Mouse (Mus musculus) forebrain, embryonic 13.5 days (tissue): ENCODE results near the gene Cdhr3. TPM values are rescaled to one million over a fixed set of nuclear protein-coding genes. Genes with fewer than 3 reads are reported as not detected.

Source experiments
- ATAC-seq: fragments of 200-750 bp; cut with Nextera tagmentation; 2 replicates; pipeline ENCODE4 v1.8.0; 2017
- H3K27ac ChIP-seq: fragments of 300-500 bp; sonication (generic); 2 replicates; pipeline ENCODE4 v1.5.1; 2015; ENCODE audit warnings: inconsistent platforms, mild to moderate bottlenecking, moderate library complexity
- H3K27me3 ChIP-seq: fragments of 300-500 bp; sonication (generic); 2 replicates; pipeline ENCODE4 v1.6.1; 2015; ENCODE audit warnings: mild to moderate bottlenecking, inconsistent platforms
- H3K36me3 ChIP-seq: fragments of 300-500 bp; sonication (generic); 2 replicates; pipeline ENCODE4 v1.6.1; 2015; ENCODE audit warnings: mild to moderate bottlenecking, inconsistent platforms; ENCODE audit not compliant: poor library complexity, severe bottlenecking
- H3K4me1 ChIP-seq: fragments of 300-500 bp; sonication (generic); 2 replicates; pipeline ENCODE4 v1.6.1; 2015; ENCODE audit warnings: inconsistent platforms
- H3K4me2 ChIP-seq: fragments of 300-500 bp; sonication (generic); 2 replicates; pipeline ENCODE4 v1.6.1; 2015; ENCODE audit warnings: inconsistent platforms, mild to moderate bottlenecking, moderate library complexity
- H3K4me3 ChIP-seq: fragments of 300-500 bp; sonication (generic); 2 replicates; pipeline ENCODE4 v1.5.1; 2015; ENCODE audit warnings: mild to moderate bottlenecking, inconsistent platforms
- H3K9ac ChIP-seq: fragments of 300-500 bp; sonication (generic); 2 replicates; pipeline ENCODE4 v1.6.1; 2015; ENCODE audit warnings: mild to moderate bottlenecking, inconsistent platforms
- H3K9me3 ChIP-seq: fragments of 300-500 bp; sonication (generic); replicated peaks from 2 replicates; pipeline ENCODE4 v1.6.1; 2016; ENCODE audit warnings: inconsistent platforms
- WGBS: fragments of 180-500 bp; shearing (Covaris S2); methylation state at CpG from one replicate; pipeline ENCODE4 v1.1.7; 2015; 5-methylcytosine and 5-hydroxymethylcytosine counted together
- polyA plus RNA-seq: library from polyadenylated mRNA; unstranded; fragments of >200 nt; fragmentation: Nextera tagmentation; extraction: Ambion mirVana; gene quantifications from 2 replicates; pipeline ENCODE4 v1.2.1, GENCODE M21; 2015

The Cdhr3 gene
- polyA plus RNA-seq, 1 experiment from 2014 or later = 0.13 TPM

GRCm38 (mm10) chr12:33048391-33048790, 44.3 kb downstream of the Cdhr3 start:
- no peaks in the 10 kb centered on the region for H3K36me3 ChIP-seq
- H3K27ac ChIP-seq = no peak overlapping the region
- 88% methylated on average over 3 of the region's 3 CpGs for WGBS
- H3K4me1 ChIP-seq = peaks cover 22% of the 10 kb centered on the region
- no peak for ATAC-seq
- no peak overlapping the region for H3K9ac ChIP-seq
- H3K27me3 ChIP-seq = peaks cover 17% of the 10 kb centered on the region
- H3K9me3 ChIP-seq = no peaks in the 10 kb centered on the region
- no peak overlapping the region for H3K4me2 ChIP-seq
- H3K4me3 ChIP-seq = no peak overlapping the region

DNA sequence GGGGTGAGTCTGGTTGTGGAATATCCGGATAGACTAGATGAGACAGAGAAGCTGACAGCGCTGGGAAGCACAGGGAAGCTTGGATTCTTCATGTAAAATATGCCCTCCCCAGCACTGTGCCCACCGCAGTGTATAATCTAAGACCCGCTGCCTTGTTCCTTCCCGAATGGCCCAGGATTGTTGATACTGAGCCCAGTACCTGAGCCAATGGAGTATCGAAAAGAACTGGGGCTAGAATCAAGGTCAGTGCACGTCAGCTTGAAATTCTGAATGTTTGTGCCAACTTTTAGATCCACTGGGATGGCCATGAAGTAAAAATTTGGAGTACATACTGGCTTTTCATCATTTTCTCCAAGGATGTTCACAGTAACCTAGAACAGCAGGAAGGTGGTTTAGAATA, 46.2 kb downstream of the Cdhr3 start:
- WGBS = 61% methylated on average over 7 of the region's 7 CpGs
- Histone ChIP-seq H3K4me3 (no peak overlapping the region), H3K9me3 (no peaks in the 10 kb centered on the region), H3K27ac (0 out of 2 replicates have a peak overlapping the region, but pooled peaks have one; percentile 3), H3K9ac (no peak overlapping the region), H3K4me2 (no peak overlapping the region), H3K27me3 (peaks cover 29% of the 10 kb centered on the region), H3K36me3 (no peaks in the 10 kb centered on the region), H3K4me1 (peaks cover 19% of the 10 kb centered on the region)
- ATAC-seq = peak; percentile 41; the same call in 1 of the 2 replicates

DNA sequence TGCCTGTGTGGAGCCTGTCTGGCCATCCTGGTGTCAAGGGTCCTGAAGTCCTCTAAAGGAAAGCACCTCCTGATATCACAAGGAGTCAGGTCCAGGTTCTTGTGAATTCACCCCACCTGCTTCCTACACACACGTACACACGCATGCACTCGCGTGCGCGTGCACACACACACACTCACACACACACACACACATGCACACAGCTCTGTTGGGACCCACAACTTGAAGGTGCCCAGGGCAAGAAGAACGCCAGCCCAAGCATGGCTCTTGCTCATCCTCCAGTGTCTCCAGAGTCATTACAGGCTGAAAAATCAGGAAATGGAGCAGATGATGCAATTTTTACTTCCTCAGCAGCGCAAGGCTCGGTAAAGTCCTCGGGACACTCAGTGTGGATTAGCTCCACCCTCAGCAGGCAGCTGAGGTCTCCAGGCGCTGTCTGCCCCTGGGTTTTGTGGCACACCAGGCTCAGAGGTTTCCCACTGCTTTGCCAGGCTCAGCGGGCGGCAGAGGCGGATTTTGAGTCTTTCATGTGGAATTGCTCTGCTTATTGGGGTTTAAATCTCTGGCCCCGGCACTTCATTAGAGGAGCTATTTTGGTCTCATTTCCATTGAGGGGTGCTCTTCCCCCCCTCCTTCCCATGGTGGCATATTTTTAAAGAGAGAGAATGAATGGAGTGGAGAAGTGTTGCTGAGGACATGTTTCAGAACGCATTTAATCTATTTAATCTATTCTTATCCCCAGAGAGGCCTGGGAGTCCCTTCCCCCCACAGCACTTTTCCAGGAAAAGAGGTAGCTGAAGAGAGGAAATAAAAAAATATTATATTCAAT, 46.9 kb downstream of the Cdhr3 start:
- ATAC-seq = peak; percentile 77
- Histone ChIP-seq H3K9me3 (no peaks in the 10 kb centered on the region), H3K27me3 (peaks cover 31% of the 10 kb centered on the region), H3K27ac (peak overlapping the region; percentile 42; the same call in 1 of the 2 replicates), H3K4me2 (peak overlapping the region; percentile 38), H3K4me3 (no peak overlapping the region), H3K36me3 (no peaks in the 10 kb centered on the region), H3K9ac (peak overlapping the region; percentile 43; the same call in 1 of the 2 replicates), H3K4me1 (peaks cover 19% of the 10 kb centered on the region)
- 40% methylated on average over 16 of the region's 16 CpGs for WGBS

- Histone ChIP-seq H3K4me1 (peaks cover 17% of the 10 kb centered on the region), H3K36me3 (no peaks in the 10 kb centered on the region), H3K9me3 (peaks cover 3% of the 10 kb centered on the region; the same call in 1 of the 2 replicates), H3K27ac (no peak overlapping the region), H3K4me3 (no peak overlapping the region), H3K4me2 (no peak overlapping the region), H3K9ac (no peak overlapping the region), H3K27me3 (peaks cover 50% of the 10 kb centered on the region)
- no peak for ATAC-seq
- 91% methylated on average over 7 of the region's 7 CpGs for WGBS
Measured at GRCm38 (mm10) chr12:33041476-33041875, 51.2 kb downstream of the Cdhr3 start.

- H3K4me2 ChIP-seq = no peak overlapping the region
- H3K4me3 ChIP-seq = no peak overlapping the region
- peaks cover 50% of the 10 kb centered on the region for H3K27me3 ChIP-seq
- H3K36me3 ChIP-seq = no peaks in the 10 kb centered on the region
- no peak overlapping the region for H3K27ac ChIP-seq
- H3K9me3 ChIP-seq = peaks cover 3% of the 10 kb centered on the region; the same call in 1 of the 2 replicates
- 90% methylated on average over 2 of the region's 2 CpGs for WGBS
- ATAC-seq = no peak
- H3K9ac ChIP-seq = no peak overlapping the region
- peaks cover 16% of the 10 kb centered on the region for H3K4me1 ChIP-seq
Measured at GRCm38 (mm10) chr12:33040811-33041210, 51.9 kb downstream of the Cdhr3 start.

DNA sequence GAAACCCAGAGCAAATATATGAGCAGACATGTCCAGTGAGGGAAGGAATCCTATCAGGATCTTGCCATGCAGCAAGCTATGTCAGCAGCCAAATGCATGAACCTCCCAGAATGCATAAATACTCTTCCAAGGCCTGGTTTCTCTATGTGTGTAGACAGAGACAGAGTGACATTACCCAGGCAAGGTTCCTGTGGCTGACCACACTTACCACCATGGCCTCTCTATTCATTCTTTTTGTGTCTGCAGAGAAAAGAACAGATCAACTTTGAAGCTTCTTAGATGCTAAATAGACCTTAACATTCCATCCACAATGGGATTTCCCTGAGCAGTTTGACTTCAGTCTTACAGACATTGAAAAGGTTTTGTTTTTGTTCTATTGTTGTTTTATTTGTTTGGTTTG, 54.0 kb downstream of the Cdhr3 start:
- H3K9me3 ChIP-seq = peaks cover 3% of the 10 kb centered on the region; the same call in 1 of the 2 replicates
- H3K27me3 ChIP-seq = peaks cover 54% of the 10 kb centered on the region
- no peak overlapping the region for H3K27ac ChIP-seq
- no peak overlapping the region for H3K4me3 ChIP-seq
- no peak for ATAC-seq
- no peak overlapping the region for H3K9ac ChIP-seq
- H3K4me2 ChIP-seq = no peak overlapping the region
- no peaks in the 10 kb centered on the region for H3K36me3 ChIP-seq
- peaks cover 30% of the 10 kb centered on the region for H3K4me1 ChIP-seq

DNA sequence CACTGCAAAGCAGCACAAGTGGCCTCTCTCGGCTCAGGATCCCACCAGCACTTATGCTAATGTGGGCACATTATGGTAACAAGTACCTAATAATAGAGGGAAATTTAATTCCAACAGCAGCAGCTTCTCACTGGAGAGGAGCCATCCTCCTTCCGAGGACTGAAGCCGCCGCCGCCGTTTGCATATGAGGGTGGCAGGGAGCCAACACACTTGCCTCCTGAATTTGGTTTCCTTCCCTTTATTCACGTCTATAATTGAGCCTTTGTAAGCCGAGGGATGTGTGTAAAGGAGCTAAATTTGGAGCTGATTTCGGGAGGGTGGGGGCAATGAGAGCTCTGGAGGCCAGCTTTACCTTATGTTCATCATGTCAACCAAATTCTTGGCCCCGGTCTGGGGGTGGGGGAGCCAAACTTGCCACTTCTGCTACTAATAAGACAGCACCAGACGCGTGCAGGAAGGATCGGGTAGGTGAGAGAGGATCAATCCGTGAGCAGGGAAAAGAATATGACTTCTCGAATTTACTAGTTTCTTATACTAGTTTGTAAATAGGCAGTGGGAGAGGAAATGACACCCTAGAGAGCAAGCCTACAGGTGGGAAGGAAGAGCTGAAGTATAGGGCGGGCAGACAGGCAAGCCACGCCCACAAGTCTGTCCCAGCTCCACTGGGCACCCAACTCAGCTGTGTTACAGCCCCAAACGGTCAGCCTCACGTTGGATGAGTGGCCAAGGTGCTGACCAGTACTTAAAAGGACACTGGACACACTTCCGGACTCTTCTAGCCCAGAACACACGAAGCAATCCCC, 56.8 kb downstream of the Cdhr3 start:
- no peak overlapping the region for H3K4me3 ChIP-seq
- no peaks in the 10 kb centered on the region for H3K36me3 ChIP-seq
- H3K4me1 ChIP-seq = peaks cover 35% of the 10 kb centered on the region
- H3K4me2 ChIP-seq = peak overlapping the region; percentile 47
- H3K27ac ChIP-seq = peak overlapping the region; percentile 88
- peaks cover 3% of the 10 kb centered on the region; the same call in 1 of the 2 replicates for H3K9me3 ChIP-seq
- 10% methylated on average over 21 of the region's 21 CpGs for WGBS
- H3K27me3 ChIP-seq = peaks cover 67% of the 10 kb centered on the region
- no peak overlapping the region; the same call in 1 of the 2 replicates for H3K9ac ChIP-seq
- peak; percentile 92 for ATAC-seq

DNA sequence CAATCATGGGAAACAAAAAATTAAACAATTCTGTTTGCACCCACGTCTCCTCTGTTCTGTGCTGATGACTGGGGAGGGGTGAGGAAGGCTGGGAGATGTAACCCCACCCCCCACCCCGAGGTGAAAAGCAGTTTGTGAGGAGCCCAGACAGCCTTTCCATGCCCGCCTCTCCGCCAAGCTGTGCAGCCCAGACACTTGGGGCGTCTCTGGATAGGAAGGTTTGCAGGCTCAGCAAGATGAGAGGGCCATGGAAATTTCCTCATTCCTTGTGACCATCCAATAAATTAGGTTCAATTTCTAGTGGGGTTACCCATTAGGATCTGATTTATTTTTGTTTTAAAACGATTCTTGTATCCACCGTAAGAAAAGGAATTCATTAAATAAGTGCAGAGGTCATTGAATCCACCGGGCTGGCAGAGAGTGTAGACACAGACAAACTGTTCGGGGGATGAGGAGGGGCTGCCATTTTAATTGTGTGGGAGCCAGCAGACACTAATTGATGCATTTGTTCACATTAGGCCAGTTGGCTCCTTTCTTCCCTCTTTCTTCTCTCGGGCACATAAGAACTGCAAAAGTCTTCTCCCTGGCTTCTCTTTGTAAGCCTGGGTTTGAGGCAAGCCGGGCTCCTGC, 57.5 kb downstream of the Cdhr3 start:
- Histone ChIP-seq H3K27me3 (peaks cover 68% of the 10 kb centered on the region), H3K4me3 (no peak overlapping the region), H3K36me3 (no peaks in the 10 kb centered on the region), H3K9me3 (peaks cover 3% of the 10 kb centered on the region; the same call in 1 of the 2 replicates), H3K4me2 (peak overlapping the region; percentile 47), H3K27ac (peak overlapping the region; percentile 88), H3K4me1 (peaks cover 39% of the 10 kb centered on the region), H3K9ac (peak overlapping the region; percentile 45; the same call in 1 of the 2 replicates)
- peak; percentile 67 for ATAC-seq
- 3% methylated on average over 11 of the region's 11 CpGs for WGBS

DNA sequence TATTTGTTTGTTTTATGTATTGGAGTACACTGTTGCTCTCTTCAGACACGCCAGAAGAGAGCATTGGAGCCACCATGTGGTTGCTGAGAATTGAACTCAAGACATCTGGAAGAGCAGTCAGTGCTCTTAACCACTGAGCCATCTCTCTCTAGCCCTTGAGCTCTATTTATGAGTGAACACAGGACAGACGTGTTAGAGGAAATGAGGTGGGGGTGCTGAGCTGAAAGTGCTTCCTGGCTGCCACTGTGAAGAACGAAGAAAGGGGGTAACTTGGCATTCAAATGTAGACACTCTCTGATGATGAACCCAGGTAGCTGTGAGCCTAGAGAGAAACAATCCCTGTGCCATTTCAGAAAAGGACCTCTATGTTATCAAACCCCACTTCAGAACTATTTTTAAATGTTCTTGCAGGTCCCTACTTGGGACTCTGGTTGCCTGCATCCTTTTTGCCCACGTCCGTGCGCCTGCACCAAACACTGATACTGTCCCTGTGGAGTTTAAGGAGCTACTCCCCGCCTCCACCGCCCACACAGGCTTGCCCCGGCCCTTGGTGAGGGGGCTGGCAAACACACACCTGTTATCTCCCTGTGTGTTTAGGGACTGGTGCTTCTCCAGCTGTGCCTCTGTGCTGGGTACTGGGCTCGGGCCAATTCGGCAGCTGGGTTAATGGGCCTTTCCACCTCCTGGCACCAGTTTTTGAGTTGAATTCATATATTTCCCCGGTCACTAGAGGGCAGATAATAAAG, 58.2 kb downstream of the Cdhr3 start:
- Histone ChIP-seq H3K4me2 (peak overlapping the region; percentile 47), H3K4me3 (no peak overlapping the region), H3K27me3 (peaks cover 68% of the 10 kb centered on the region), H3K36me3 (no peaks in the 10 kb centered on the region), H3K27ac (peak overlapping the region; percentile 88), H3K4me1 (peaks cover 40% of the 10 kb centered on the region), H3K9ac (0 out of 2 replicates have a peak overlapping the region, but pooled peaks have one; percentile 45), H3K9me3 (peaks cover 3% of the 10 kb centered on the region; the same call in 1 of the 2 replicates)
- ATAC-seq = peak; percentile 26
- WGBS = 28% methylated on average over 12 of the region's 12 CpGs

DNA sequence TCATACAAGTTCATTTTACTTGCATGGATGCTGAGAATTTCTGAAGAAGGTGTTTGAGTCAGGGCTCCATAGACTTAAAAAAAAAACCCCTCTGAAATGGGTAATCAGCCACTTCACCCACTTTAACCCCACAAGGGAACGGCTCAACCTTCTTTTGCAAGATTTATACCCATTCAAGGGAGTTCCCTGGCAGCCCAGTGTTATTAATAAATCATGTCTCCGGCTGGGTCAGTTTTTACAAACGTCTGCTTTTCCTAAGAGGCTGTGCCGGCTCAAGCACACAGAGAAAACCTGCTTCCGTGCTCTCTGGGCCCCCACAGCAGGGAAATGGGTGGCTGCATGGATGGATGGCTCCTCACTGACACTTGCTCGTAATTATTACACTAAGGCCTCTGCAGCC, 59.5 kb downstream of the Cdhr3 start:
- H3K4me1 ChIP-seq = peaks cover 47% of the 10 kb centered on the region
- no peaks in the 10 kb centered on the region for H3K36me3 ChIP-seq
- 77% methylated on average over 6 of the region's 6 CpGs for WGBS
- ATAC-seq = no peak
- no peak overlapping the region for H3K4me2 ChIP-seq
- H3K9ac ChIP-seq = no peak overlapping the region
- no peak overlapping the region for H3K27ac ChIP-seq
- peaks cover 3% of the 10 kb centered on the region; the same call in 1 of the 2 replicates for H3K9me3 ChIP-seq
- H3K4me3 ChIP-seq = no peak overlapping the region
- peaks cover 73% of the 10 kb centered on the region for H3K27me3 ChIP-seq

GRCm38 (mm10) chr12:33030589-33030988, 62.1 kb downstream of the Cdhr3 start:
- Histone ChIP-seq H3K27me3 (peaks cover 73% of the 10 kb centered on the region), H3K9me3 (no peaks in the 10 kb centered on the region), H3K27ac (no peak overlapping the region), H3K4me3 (no peak overlapping the region), H3K9ac (no peak overlapping the region), H3K4me1 (peaks cover 49% of the 10 kb centered on the region), H3K36me3 (no peaks in the 10 kb centered on the region), H3K4me2 (no peak overlapping the region)
- WGBS = 85% methylated on average over 2 of the region's 2 CpGs
- ATAC-seq = no peak
